Mouse (Mus musculus): ENCODE measurements around the gene Gm21764.
"Not testable (repeated sequence)": the region's sequence is repeated elsewhere in the genome, so short reads cannot be mapped to it uniquely, and the experiment has no call there.

Gm21764 gene

GRCm38 (mm10) chrY:18061712-18062111 lies at the start of gene Gm21764:
Gm21764 (minus strand) TSS chrY:18061812.
- DNase-seq (ENCODE audit: low read depth, low spot score) = not testable (repeated sequence)

- not testable (repeated sequence) for DNase-seq (ENCODE audit: low read depth, low spot score)
Measured at GRCm38 (mm10) chrY:18088816-18089215, 27.2 kb upstream of the Gm21764 start, which contains the start of gene Ssty1. Ssty1 (plus strand) TSS chrY:18089116.

All from CD4-positive, CD25-positive, alpha-beta regulatory T cell, adult 2 months (primary cell).